Mouse (Mus musculus) liver, adult 2 months (tissue): Measurements from ENCODE around the gene Hoxb2.

ENCODE experiments used
- CTCF ChIP-seq: fragments of 200-500 bp; IDR thresholded peaks from 2 replicates; pipeline ENCODE4 v1.5.1; 2011; ENCODE audit warnings: low read depth, low read length, control low read depth
- POLR2A ChIP-seq: fragments of 200-500 bp; IDR thresholded peaks from 2 replicates; pipeline ENCODE4 v1.6.1; 2011; ENCODE audit warnings: low read length, control low read depth; ENCODE audit not compliant: insufficient read depth; ENCODE audit errors: extremely low read depth

GRCm38 (mm10) chr11:96327750-96328149, 22.6 kb upstream of the Hoxb2 start:
- no peak for TF ChIP-seq POLR2A
- TF ChIP-seq CTCF = no peak
